Mouse (Mus musculus): Measurements from ENCODE around the gene Slc48a1.
A peak's percentile ranks its signal among the peaks of the same experiment; 100 is the strongest.

The Slc48a1 gene

GRCm38 (mm10) chr15:97754476-97754875 is 23.8 kb upstream of the Slc48a1 start:
- DNase-seq (ENCODE audit: low spot score in 2 of 2): no peak

- DNase-seq (ENCODE audit: low spot score in 2 of 2): no peak
Observed at GRCm38 (mm10) chr15:97755361-97755760, 23.0 kb upstream of the Slc48a1 start.

- DNase-seq (ENCODE audit: low spot score in 2 of 2): peak; percentile 50 to 52
Observed at GRCm38 (mm10) chr15:97760006-97760405, 18.3 kb upstream of the Slc48a1 start.

DNA sequence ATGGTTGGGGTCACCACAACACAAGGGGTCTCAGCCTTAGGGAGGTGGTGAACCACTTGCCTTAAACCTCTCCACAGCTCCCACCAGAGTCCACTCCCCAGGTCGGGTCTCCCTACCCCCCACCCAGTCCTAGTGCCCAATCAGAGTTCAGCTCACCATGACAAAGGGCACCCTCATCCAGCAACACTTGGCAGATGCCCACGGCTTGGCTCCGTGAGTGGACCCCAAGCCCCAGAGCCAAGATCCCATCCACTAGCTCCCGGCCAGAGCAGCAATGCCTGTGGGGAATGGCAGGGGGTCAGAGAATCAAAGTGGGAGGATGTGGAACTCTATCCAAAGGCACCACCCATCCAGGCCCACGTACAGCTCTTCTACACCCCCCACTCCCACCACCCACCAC is 17.4 kb upstream of the Slc48a1 start:
- DNase-seq (ENCODE audit: low spot score in 2 of 2): no peak

- DNase-seq (ENCODE audit: low spot score in 2 of 2): no peak
Observed at GRCm38 (mm10) chr15:97761438-97761837, 16.9 kb upstream of the Slc48a1 start.

DNA sequence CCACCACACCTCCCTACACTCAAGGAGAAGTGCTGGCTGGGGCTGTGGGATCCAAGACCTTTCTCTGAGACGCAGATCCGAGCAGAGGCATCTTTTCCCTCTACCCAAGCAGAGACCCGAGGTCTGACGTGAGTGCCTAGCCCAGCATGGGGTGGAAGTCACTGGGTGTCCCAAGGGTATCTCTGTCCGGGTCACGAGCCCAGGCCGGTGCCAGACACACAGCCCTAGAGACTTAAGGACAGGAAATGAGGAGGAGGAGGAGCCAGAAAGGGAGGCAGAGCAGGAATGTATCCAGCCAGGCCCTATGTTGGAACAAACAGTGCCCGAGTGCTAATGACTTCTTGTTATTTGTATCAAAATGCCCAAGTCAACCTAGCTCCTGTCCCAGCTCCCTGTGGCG is 15.6 kb upstream of the Slc48a1 start:
- no peak for DNase-seq (ENCODE audit: low spot score in 2 of 2)

- no peak for DNase-seq (ENCODE audit: low spot score in 2 of 2)
Observed at GRCm38 (mm10) chr15:97763256-97764049, 14.9 kb upstream of the Slc48a1 start.

- DNase-seq (ENCODE audit: low spot score in 2 of 2): no peak
Observed at GRCm38 (mm10) chr15:97764532-97764931, 13.8 kb upstream of the Slc48a1 start.

GRCm38 (mm10) chr15:97765090-97765794 is 13.1 kb upstream of the Slc48a1 start:
- no peak for DNase-seq (ENCODE audit: low spot score in 2 of 2)

GRCm38 (mm10) chr15:97766194-97766593 is 12.1 kb upstream of the Slc48a1 start:
- no peak for DNase-seq (ENCODE audit: low spot score in 2 of 2)

DNA sequence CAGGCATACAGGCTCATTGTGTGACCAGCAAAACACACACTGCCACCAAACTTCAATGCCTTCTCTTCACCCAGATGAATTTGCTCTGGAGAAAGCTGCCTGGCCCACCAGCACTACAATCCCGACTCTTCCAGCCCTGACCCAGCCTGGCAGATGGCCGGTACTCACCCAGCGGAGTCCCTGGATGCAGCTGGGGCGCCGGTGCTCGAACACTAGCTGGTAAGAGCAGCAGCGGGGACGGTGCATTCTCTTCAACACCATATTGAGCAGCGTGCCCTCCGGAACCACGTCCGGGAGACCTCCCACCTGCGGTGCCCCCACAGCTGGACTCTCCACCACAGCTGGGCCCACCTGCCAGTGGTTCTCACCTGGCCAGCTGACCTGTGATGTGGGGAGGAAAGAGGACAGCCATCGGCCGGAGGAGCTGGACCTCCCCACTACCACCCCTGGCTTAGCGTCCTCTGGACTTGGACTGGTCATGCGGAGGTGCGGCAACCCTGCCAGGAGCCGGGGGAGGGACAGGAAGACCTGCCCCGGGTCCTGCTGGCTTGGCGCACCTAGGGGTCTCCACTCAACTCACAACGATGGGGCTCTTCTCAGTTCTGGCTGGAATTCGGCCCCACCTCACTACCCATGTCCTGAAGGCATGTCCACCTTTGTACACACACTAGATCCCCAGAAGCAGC is 11.6 kb upstream of the Slc48a1 start:
- no peak for DNase-seq (ENCODE audit: low spot score in 2 of 2)

DNA sequence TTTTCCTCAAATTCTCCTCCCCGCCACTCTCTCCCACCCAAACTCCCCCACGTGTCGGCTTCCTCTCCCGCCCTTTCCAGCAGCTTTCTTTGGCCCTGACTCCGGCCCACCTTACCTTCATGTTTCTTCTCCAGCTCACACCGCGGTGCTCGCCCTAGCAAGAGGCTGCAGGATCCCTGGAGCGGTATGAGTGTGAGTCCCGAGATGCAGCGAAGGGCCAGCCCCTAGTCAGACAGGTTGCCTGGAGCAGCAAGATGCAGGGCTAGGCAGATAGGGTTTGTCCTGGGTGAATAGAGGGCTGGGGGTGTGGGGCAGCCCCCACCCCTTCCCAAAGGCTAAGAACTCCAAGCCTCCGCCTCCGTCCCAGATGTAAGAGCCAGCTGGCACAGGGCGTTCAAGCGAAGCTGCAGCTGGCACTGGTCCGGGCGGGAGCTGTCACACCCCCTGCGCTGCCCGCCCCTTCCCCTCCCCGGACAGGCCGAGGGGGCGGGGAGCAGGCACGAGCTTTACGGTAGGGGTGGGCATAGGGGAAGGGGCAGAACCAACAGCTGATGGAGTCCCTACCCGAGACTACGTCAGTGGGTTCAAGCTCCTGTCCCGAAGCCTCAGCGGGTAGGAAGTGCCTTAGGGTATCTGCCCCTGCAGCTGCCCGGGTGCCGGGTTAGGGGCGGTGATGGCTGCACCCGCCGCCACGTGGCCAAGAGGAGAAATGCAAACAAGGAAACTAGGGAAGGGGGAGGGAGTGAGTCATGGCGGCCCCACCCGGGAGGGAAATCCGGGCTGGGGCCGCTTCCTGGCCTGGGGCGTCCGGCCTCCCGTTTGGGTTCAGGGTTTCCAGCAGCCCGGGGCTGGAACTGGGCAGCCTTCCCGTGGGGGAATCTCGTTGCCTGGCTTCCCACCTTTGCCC is 10.8 kb upstream of the Slc48a1 start, which contains the start of gene Rapgef3:
TSS of gene Rapgef3 (minus strand) at position 693 of the 907 bp plus-strand sequence.
- DNase-seq (ENCODE audit: low spot score in 2 of 2): peak in 1 of 2 experiments; percentile 65

DNA sequence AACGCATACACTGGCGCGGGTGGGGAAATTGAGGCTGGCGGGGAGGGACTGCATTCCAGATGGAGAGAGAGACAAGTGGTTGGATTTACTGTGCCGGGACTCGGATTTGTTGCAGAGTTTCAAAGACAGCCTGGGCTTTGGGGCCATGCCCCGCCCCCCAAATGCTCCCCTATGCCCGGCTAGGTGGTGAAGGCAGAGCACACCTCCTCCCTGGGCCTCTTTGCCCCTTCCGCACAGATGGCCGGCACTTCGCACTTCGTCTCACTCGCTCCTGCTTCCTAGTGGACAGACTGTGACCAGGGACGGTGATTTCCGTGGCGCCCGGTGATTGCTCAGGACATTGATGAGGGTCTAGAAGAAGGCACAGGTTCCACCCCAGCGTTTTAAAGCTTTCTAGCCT is 10.1 kb upstream of the Slc48a1 start:
- DNase-seq (ENCODE audit: low spot score in 2 of 2): no peak

GRCm38 (mm10) chr15:97770280-97770679 is 8.0 kb upstream of the Slc48a1 start:
- no peak for DNase-seq (ENCODE audit: low spot score in 2 of 2)

DNA sequence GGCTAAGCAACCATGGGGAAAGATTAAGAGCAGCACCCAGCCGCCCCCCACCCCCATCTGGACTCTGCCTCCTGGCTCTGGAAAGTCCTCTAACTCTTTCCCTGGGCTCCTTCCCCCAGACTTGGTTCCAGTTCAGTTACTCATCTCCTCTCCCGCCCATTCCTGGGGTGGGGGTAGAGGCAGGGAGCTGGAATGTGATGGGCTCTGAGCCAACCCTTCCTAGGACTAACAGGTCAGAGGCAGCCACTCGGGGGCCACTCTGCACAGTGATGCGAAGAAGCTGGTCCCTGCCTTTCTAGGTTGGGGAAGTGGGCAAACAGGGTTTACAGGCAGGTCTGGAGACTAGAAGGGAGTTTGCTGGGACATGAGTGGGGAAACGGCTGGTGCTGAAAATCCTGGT is 5.2 kb upstream of the Slc48a1 start:
- DNase-seq (ENCODE audit: low spot score in 2 of 2): no peak

GRCm38 (mm10) chr15:97773961-97774370 is 4.4 kb upstream of the Slc48a1 start:
- DNase-seq (ENCODE audit: low spot score in 2 of 2): no peak

DNA sequence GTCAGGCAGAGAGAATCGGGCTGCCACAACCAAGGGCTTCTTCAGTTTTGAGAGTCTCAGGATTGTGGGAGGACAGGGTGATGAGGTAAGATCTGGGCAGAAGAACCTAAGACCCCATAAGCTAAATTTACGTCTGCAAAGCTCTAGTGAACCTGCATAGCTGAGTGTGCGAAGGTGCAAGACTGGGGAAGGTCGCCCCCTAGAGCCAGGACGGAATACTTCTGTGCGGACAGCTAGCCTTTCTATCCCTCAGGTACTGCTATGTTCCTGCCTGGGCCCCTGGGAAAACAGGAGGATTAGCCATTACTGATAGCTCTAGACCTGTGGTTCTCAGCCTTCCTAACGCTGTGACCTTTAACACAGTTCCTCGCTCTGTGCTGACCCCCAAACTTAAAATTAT is 1.8 kb upstream of the Slc48a1 start:
- DNase-seq (ENCODE audit: low spot score in 2 of 2): peak in 1 of 2 experiments; percentile 55

- DNase-seq (ENCODE audit: low spot score in 2 of 2): no peak
Observed at GRCm38 (mm10) chr15:97776919-97777318, 1.4 kb upstream of the Slc48a1 start.

DNA sequence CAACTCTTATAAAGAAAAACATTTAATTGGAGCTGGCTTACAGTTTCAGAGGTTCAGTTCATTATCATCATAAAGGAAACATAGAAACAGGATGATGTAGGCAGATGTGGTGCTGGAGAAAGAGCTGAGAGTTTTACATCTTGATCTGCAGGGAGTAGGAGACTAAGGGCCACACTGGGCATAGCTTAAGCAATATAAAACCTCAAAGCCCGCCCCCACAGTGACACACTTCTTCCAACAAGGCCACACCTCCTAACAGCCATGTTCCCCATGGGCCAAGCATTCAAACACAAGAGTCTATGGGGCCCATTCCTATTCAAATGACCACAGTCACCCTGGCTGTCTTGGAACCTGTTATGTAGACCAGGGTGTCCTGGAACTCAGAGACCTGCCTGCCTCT is 1.3 kb downstream of the Slc48a1 start:
- no peak for DNase-seq (ENCODE audit: low spot score in 2 of 2)

- DNase-seq (ENCODE audit: low spot score in 2 of 2): peak in 1 of 2 experiments; percentile 56
Observed at GRCm38 (mm10) chr15:97780611-97781031, 2.3 kb downstream of the Slc48a1 start.

Data from right cerebral cortex, postnatal 36 days (tissue).